In genomic region chr7:63754573-63755475, GRCm38 (mm10) we compare ENCODE assay signal across 9 mouse cellular contexts.
DNase-seq lines count a peak whose midpoint lies in the region; ATAC-seq lines count a peak whose summit lies in the region.
"Had no signal": no experiment of that assay in that cellular context is flagged by ENCODE, and none has a peak within 500 bp of the region (broad histone marks: within the 10 kb centered on the region; RNA-seq: fewer than 3 reads in every experiment).

No protein-coding gene starts in this region.

- peak overlapping the region; percentile 45 for H3K4me3 ChIP-seq in forebrain, embryonic 16.5 days (replicated peaks; ENCODE audit: low read length)
- H3K4me3 ChIP-seq in lung, embryonic 16.5 days (ENCODE audit: low read length): peak overlapping the region; percentile 49
- H3K4me3 ChIP-seq: erythroblast, embryonic 14.5 days had no signal

- peaks cover 39% of the 10 kb centered on the region for H3K4me1 ChIP-seq in forebrain, embryonic 16.5 days (replicated peaks; ENCODE audit: control insufficient read depth, insufficient read depth, low read length)
- H3K4me1 ChIP-seq in lung, embryonic 16.5 days (replicated peaks; ENCODE audit: control insufficient read depth, insufficient read depth, low read length): peaks cover 16% of the 10 kb centered on the region

- DNase-seq in CD8-positive naive resting alpha-beta T cell, adult 2 months (ENCODE audit: low read depth in 2 of 2, low spot score in 2 of 2): peak; percentile 42 to 60
- DNase-seq in adrenal gland, postnatal 10 days: peak; percentile 51
- peak; percentile 41 to 67 for DNase-seq in layer of hippocampus, postnatal 10 days (ENCODE audit: low spot score in 2 of 2)
- peak; percentile 83 to 84 for DNase-seq in right cerebral cortex, adult 2 months (ENCODE audit: low spot score in 2 of 2)
- DNase-seq in spleen, postnatal 4 days (ENCODE audit: low spot score in 2 of 2): no peak

- peak overlapping the region; percentile 10; the same call in 1 of the 2 replicates for H3K27ac ChIP-seq in forebrain, embryonic 16.5 days (ENCODE audit: low read length)
- H3K27ac ChIP-seq in lung, embryonic 16.5 days (ENCODE audit: low read length): 0 out of 2 replicates have a peak overlapping the region, but pooled peaks have one; percentile 17

- H3K27me3 ChIP-seq in forebrain, embryonic 16.5 days (replicated peaks; ENCODE audit: control insufficient read depth, insufficient read depth, low read length): peaks cover 42% of the 10 kb centered on the region
- peaks cover 63% of the 10 kb centered on the region for H3K27me3 ChIP-seq in lung, embryonic 16.5 days (ENCODE audit: control insufficient read depth, insufficient read depth, low read depth, low read length)

- WGBS in forebrain, embryonic 16.5 days: 2% methylated on average over 43 of the region's 43 CpGs
- 2% methylated on average over 43 of the region's 43 CpGs for WGBS in lung, embryonic 16.5 days

- H3K4me2 ChIP-seq in forebrain, embryonic 16.5 days (ENCODE audit: low read length): peak overlapping the region; percentile 94
- peak overlapping the region; percentile 80 for H3K4me2 ChIP-seq in lung, embryonic 16.5 days (ENCODE audit: low read depth, low read length)

- H3K36me3 ChIP-seq in forebrain, embryonic 16.5 days (ENCODE audit: control insufficient read depth, insufficient read depth): no peaks in the 10 kb centered on the region
- H3K36me3 ChIP-seq in lung, embryonic 16.5 days (ENCODE audit: control insufficient read depth, insufficient read depth, low read length): no peaks in the 10 kb centered on the region

- no peaks in the 10 kb centered on the region for H3K9me3 ChIP-seq in forebrain, embryonic 16.5 days (ENCODE audit: control insufficient read depth, low read length)
- no peaks in the 10 kb centered on the region for H3K9me3 ChIP-seq in lung, embryonic 16.5 days (ENCODE audit: control insufficient read depth, low read length)

- ATAC-seq in forebrain, embryonic 16.5 days: peak; percentile 15
- ATAC-seq in hematopoietic stem cell, adult 5-6 weeks (replicated peaks in 1 of 2; ENCODE audit: insufficient read depth in 1 of 2, low FRiP score in 2 of 2, low TSS enrichment in 1 of 2, low read depth in 1 of 2, poor library complexity in 2 of 2, severe bottlenecking in 2 of 2): peak; percentile 15 to 34; a peak in 2 of 4 replicates
- ATAC-seq in lung, embryonic 16.5 days (ENCODE audit: low read depth): peak; percentile 30; the same call in 1 of the 2 replicates

- H3K9ac ChIP-seq in forebrain, embryonic 16.5 days (replicated peaks; ENCODE audit: low read depth, low read length): peak overlapping the region; percentile 65
- peak overlapping the region; percentile 59 for H3K9ac ChIP-seq in lung, embryonic 16.5 days (ENCODE audit: low read length)

Comparison
In these comparisons a context has a peak if more than half of its experiments do, and no peak if none do; other contexts are left out.
1. DNase-seq: peak in CD8-positive naive resting alpha-beta T cell, adult 2 months (2 of 2), adrenal gland, postnatal 10 days (single experiment), layer of hippocampus, postnatal 10 days (2 of 2) and right cerebral cortex, adult 2 months (2 of 2); none in spleen, postnatal 4 days (0 of 2).
2. Peak in every context shown above with its lines, with median percentiles within 50 percentile points of each other: ATAC-seq.